Mouse (Mus musculus) liver, adult 2 months (tissue): ENCODE measurements at regions not wholly inside any gene's neighbourhood (a gene's known extent, or its start where the extent isn't known, plus 50 kb on each side); places are given as distances from the start of the nearest gene placed in this dataset.

Source experiments
- DNase-seq: peaks from one replicate; pipeline ENCODE4 v3.0.0-alpha.2; 2011; ENCODE audit warnings: low read depth, low spot score; ENCODE audit errors: extremely low read depth
- H3K27ac ChIP-seq: fragments of 200-500 bp; replicated peaks from 2 replicates; pipeline ENCODE4 v1.5.1; 2012; ENCODE audit warnings: low read depth, mild to moderate bottlenecking, control low read depth, inconsistent platforms, low read length; ENCODE audit not compliant: insufficient read depth
- H3K27me3 ChIP-seq: fragments of 200-500 bp; 2 replicates; pipeline ENCODE4 v1.6.1; 2012; ENCODE audit warnings: mild to moderate bottlenecking, moderate library complexity, low read length, inconsistent platforms; ENCODE audit not compliant: control insufficient read depth, insufficient read depth
- H3K36me3 ChIP-seq: fragments of 200-500 bp; 2 replicates; pipeline ENCODE4 v1.6.1; 2012; ENCODE audit warnings: low read length, inconsistent platforms; ENCODE audit not compliant: control insufficient read depth, insufficient read depth
- H3K4me1 ChIP-seq: fragments of 200-500 bp; 2 replicates; pipeline ENCODE4 v1.6.1; 2011; ENCODE audit warnings: low read length; ENCODE audit not compliant: control insufficient read depth, insufficient read depth
- H3K4me3 ChIP-seq: fragments of 200-500 bp; 2 replicates; pipeline ENCODE4 v1.5.1; 2011; ENCODE audit warnings: low read depth, mild to moderate bottlenecking, control low read depth, low read length, moderate library complexity; ENCODE audit not compliant: insufficient read depth
- H3K79me2 ChIP-seq: fragments of 200-500 bp; 2 replicates; pipeline ENCODE4 v1.6.1; 2012; ENCODE audit warnings: inconsistent platforms, mild to moderate bottlenecking, low read length, moderate library complexity; ENCODE audit not compliant: control insufficient read depth, insufficient read depth
- H3K9ac ChIP-seq: fragments of 200-500 bp; 2 replicates; pipeline ENCODE4 v1.6.1; 2012; ENCODE audit warnings: low read depth, mild to moderate bottlenecking, control low read depth, inconsistent platforms, low read length
- CTCF ChIP-seq: fragments of 200-500 bp; IDR thresholded peaks from 2 replicates; pipeline ENCODE4 v1.5.1; 2011; ENCODE audit warnings: low read depth, low read length, control low read depth
- POLR2A ChIP-seq: fragments of 200-500 bp; IDR thresholded peaks from 2 replicates; pipeline ENCODE4 v1.6.1; 2011; ENCODE audit warnings: low read length, control low read depth; ENCODE audit not compliant: insufficient read depth; ENCODE audit errors: extremely low read depth
- WGBS: fragments of 180-500 bp; shearing (Covaris S2); methylation state at CpG from one replicate; pipeline ENCODE4 v1.1.7; 2018; 5-methylcytosine and 5-hydroxymethylcytosine counted together

- no peak overlapping the region for H3K27ac ChIP-seq
- no peak overlapping the region for H3K4me3 ChIP-seq
- TF ChIP-seq POLR2A (no peak), CTCF (no peak)
- H3K36me3 ChIP-seq = no peaks in the 10 kb centered on the region
- no peak for DNase-seq
- no peak overlapping the region for H3K9ac ChIP-seq
- WGBS = 53% methylated on average over 1 of the region's 1 CpGs
- H3K4me1 ChIP-seq = no peaks in the 10 kb centered on the region
- H3K79me2 ChIP-seq = no peaks in the 10 kb centered on the region
- H3K27me3 ChIP-seq = no peaks in the 10 kb centered on the region
These were observed 112.1 kb upstream of the Fmo9 start for GRCm38 (mm10) chr1:166793717-166794081.

GRCm38 (mm10) chr1:166794622-166795244, 113.1 kb upstream of the Fmo9 start:
- WGBS = 59% methylated on average over 14 of the region's 14 CpGs
- no peaks in the 10 kb centered on the region for H3K36me3 ChIP-seq
- no peak overlapping the region for H3K27ac ChIP-seq
- no peaks in the 10 kb centered on the region; the same call in 1 of the 2 replicates for H3K27me3 ChIP-seq
- no peaks in the 10 kb centered on the region for H3K4me1 ChIP-seq
- H3K4me3 ChIP-seq = no peak overlapping the region
- TF ChIP-seq POLR2A (no peak), CTCF (no peak)
- DNase-seq = no peak
- H3K79me2 ChIP-seq = no peaks in the 10 kb centered on the region
- H3K9ac ChIP-seq = no peak overlapping the region

- 75% methylated on average over 4 of the region's 4 CpGs for WGBS
- no peak for TF ChIP-seq POLR2A
- no peak for TF ChIP-seq CTCF
These were observed 114.0 kb upstream of the Fmo9 start for GRCm38 (mm10) chr1:166795613-166796012.

GRCm38 (mm10) chr1:166796362-166796925, 114.8 kb upstream of the Fmo9 start:
- Histone ChIP-seq H3K4me3 (no peak overlapping the region), H3K4me1 (no peaks in the 10 kb centered on the region), H3K27ac (no peak overlapping the region), H3K9ac (no peak overlapping the region), H3K79me2 (no peaks in the 10 kb centered on the region), H3K27me3 (no peaks in the 10 kb centered on the region; the same call in 1 of the 2 replicates), H3K36me3 (no peaks in the 10 kb centered on the region)
- 66% methylated on average over 6 of the region's 6 CpGs for WGBS
- TF ChIP-seq CTCF (no peak), POLR2A (no peak)
- no peak for DNase-seq

More at GRCm38 (mm10) chr1:166795613-166796012, 114.0 kb upstream of the Fmo9 start:
- H3K27me3 ChIP-seq = no peaks in the 10 kb centered on the region; the same call in 1 of the 2 replicates
- no peaks in the 10 kb centered on the region for H3K79me2 ChIP-seq
- no peak overlapping the region for H3K27ac ChIP-seq
- H3K9ac ChIP-seq = no peak overlapping the region
- no peaks in the 10 kb centered on the region for H3K4me1 ChIP-seq
- H3K4me3 ChIP-seq = no peak overlapping the region
- no peak for DNase-seq
- no peaks in the 10 kb centered on the region for H3K36me3 ChIP-seq

GRCm38 (mm10) chr1:166796931-166797330, 115.3 kb upstream of the Fmo9 start:
- Histone ChIP-seq H3K9ac (no peak overlapping the region), H3K27ac (no peak overlapping the region), H3K27me3 (no peaks in the 10 kb centered on the region; the same call in 1 of the 2 replicates), H3K79me2 (no peaks in the 10 kb centered on the region), H3K4me1 (no peaks in the 10 kb centered on the region), H3K4me3 (no peak overlapping the region), H3K36me3 (no peaks in the 10 kb centered on the region)
- 61% methylated on average over 4 of the region's 4 CpGs for WGBS
- DNase-seq = no peak
- TF ChIP-seq CTCF (no peak), POLR2A (no peak)

GRCm38 (mm10) chr1:166800953-166801603, 119.4 kb upstream of the Fmo9 start:
- H3K27ac ChIP-seq = no peak overlapping the region
- no peak for DNase-seq
- no peaks in the 10 kb centered on the region; the same call in 1 of the 2 replicates for H3K27me3 ChIP-seq
- H3K36me3 ChIP-seq = no peaks in the 10 kb centered on the region
- TF ChIP-seq CTCF (no peak), POLR2A (no peak)
- no peaks in the 10 kb centered on the region for H3K79me2 ChIP-seq
- no peak overlapping the region for H3K9ac ChIP-seq
- no peak overlapping the region for H3K4me3 ChIP-seq
- 76% methylated on average over 11 of the region's 11 CpGs for WGBS
- no peaks in the 10 kb centered on the region for H3K4me1 ChIP-seq
